Mouse (Mus musculus): ENCODE measurements at regions not wholly inside any gene's neighbourhood (a gene's known extent, or its start where the extent isn't known, plus 50 kb on each side); places are given as distances from the start of the nearest gene placed in this dataset.

DNA sequence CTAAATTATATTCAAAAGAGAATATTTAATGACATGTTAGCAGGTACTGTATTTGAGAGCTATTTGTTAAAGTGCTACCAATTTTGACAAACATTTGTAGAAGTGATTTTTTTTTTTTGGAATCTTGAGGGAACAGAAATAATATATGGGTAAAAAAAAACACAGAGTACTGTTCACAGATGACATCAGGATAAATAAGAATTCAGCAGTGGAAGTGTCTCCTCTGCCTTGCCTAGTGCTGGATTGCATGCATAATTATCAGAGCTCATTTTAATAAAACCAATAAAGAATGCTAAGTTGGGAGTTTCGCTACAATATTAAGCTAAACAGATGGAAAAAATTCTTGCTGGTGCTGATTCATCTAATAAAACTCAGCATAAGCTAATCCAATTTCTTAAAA is 194.6 kb downstream of the Cdh26 start:
- no peak for TF ChIP-seq CTCF (IDR thresholded peaks at IDR 0.05; ENCODE audit: insufficient read depth, low read length)
- TF ChIP-seq POLR2A (IDR thresholded peaks at IDR 0.05; ENCODE audit: borderline replicate concordance, extremely low read depth, low read depth, low read length) = no peak
